Mouse (Mus musculus) liver, embryonic 16.5 days (tissue): ENCODE results near the gene Cc2d1a. TPM values are rescaled to one million over a fixed set of nuclear protein-coding genes. Genes with fewer than 3 reads are reported as not detected.

ENCODE experiments used
- ATAC-seq: fragments of 200-750 bp; cut with Nextera tagmentation; 2 replicates; pipeline ENCODE4 v1.8.0; 2017; ENCODE audit warnings: low read depth, mild to moderate bottlenecking, moderate number of reproducible peaks, moderate library complexity
- H3K27ac ChIP-seq: fragments of 300-500 bp; sonication (generic); 2 replicates; pipeline ENCODE4 v1.5.1; 2014; ENCODE audit warnings: mild to moderate bottlenecking, low read length
- H3K27me3 ChIP-seq: fragments of 300-500 bp; sonication (generic); 2 replicates; pipeline ENCODE4 v1.6.1; 2014; ENCODE audit warnings: low read depth, low read length, mixed read lengths; ENCODE audit not compliant: control insufficient read depth, insufficient read depth
- H3K36me3 ChIP-seq: fragments of 300-500 bp; sonication (generic); 2 replicates; pipeline ENCODE4 v1.6.1; 2014; ENCODE audit warnings: mild to moderate bottlenecking; ENCODE audit not compliant: control insufficient read depth, insufficient read depth
- H3K4me1 ChIP-seq: fragments of 300-500 bp; sonication (generic); 2 replicates; pipeline ENCODE4 v1.6.1; 2014; ENCODE audit warnings: low read depth, low read length, mixed read lengths; ENCODE audit not compliant: control insufficient read depth
- H3K4me2 ChIP-seq: fragments of 300-500 bp; sonication (generic); 2 replicates; pipeline ENCODE4 v1.6.1; 2014; ENCODE audit warnings: low read depth, low read length, mixed read lengths
- H3K4me3 ChIP-seq: fragments of 300-500 bp; sonication (generic); 2 replicates; pipeline ENCODE4 v1.5.1; 2014; ENCODE audit warnings: low read depth, mild to moderate bottlenecking, low read length
- H3K9ac ChIP-seq: fragments of 300-500 bp; sonication (generic); 2 replicates; pipeline ENCODE4 v1.6.1; 2014; ENCODE audit warnings: low read depth, low read length
- H3K9me3 ChIP-seq: fragments of 300-500 bp; sonication (generic); replicated peaks from 2 replicates; pipeline ENCODE4 v1.6.1; 2016; ENCODE audit warnings: low read length; ENCODE audit not compliant: control insufficient read depth
- WGBS: fragments of 180-500 bp; shearing (Covaris S2); extraction: QIAGEN DNeasy Blood & Tissue Kit; methylation state at CpG from one replicate; pipeline ENCODE4 v1.1.7; 2014; ENCODE audit not compliant: insufficient replicate concordance; 5-methylcytosine and 5-hydroxymethylcytosine counted together
- polyA plus RNA-seq: library from polyadenylated mRNA; unstranded; fragments of >200 nt; fragmentation: Nextera tagmentation; extraction: Ambion mirVana; gene quantifications from 2 replicates; pipeline ENCODE4 v1.2.1, GENCODE M21; 2015

Cc2d1a gene
- polyA plus RNA-seq, 1 experiment from 2014 or later, result 5.8 TPM

DNA sequence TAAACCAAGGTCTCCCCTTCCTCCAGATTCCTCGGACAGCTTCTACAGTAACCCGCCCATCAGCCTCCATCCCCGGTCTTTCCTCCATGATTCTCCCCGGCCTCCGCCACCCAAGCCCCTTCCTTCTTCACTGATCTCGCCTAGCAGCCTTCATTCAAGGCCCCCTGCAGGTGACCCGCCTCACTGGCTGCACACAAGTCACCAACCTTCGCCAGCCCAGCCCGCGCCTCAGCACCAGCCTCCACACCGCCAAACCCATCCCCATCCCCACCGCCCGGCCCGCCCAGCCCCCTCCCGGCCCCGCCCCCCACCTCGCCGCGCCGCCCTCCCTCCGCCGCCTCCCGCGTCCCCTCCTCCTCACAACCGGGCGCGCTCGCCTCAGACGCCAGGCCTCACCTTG, 43.5 kb downstream of the Cc2d1a start:
- ATAC-seq, result peak; percentile 68
- no peaks in the 10 kb centered on the region for H3K27me3 ChIP-seq
- peaks cover 17% of the 10 kb centered on the region for H3K4me1 ChIP-seq
- H3K9ac ChIP-seq, result peak overlapping the region; percentile 86
- peak overlapping the region; percentile 84 for H3K4me3 ChIP-seq
- no peaks in the 10 kb centered on the region for H3K9me3 ChIP-seq
- H3K27ac ChIP-seq, result peak overlapping the region; percentile 78
- H3K36me3 ChIP-seq, result no peaks in the 10 kb centered on the region
- 1% methylated on average over 22 of the region's 29 CpGs for WGBS
- H3K4me2 ChIP-seq, result peak overlapping the region; percentile 83

DNA sequence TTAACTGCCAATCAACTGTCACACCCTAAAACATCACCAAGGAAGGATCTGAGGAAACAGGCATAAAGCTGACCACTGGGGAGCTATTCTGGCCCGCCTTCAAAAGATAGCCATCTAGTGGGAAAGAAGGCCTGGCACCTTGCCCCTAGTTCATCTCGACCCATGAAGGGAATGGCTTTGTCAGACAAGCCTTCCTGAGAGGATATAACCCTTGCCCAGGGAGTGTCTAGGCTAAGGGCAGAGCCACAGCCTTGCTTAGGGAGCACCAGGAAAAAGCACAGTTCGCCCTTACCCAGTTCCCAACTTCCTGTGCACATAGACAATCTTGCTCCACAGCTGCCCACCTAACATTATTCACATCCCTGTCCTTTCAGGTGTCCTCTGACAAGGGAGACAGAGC, 44.1 kb downstream of the Cc2d1a start:
- 36% methylated on average over 3 of the region's 3 CpGs for WGBS
- H3K9ac ChIP-seq, result peak overlapping the region; percentile 86
- H3K27me3 ChIP-seq, result no peaks in the 10 kb centered on the region
- no peak for ATAC-seq
- H3K9me3 ChIP-seq, result no peaks in the 10 kb centered on the region
- H3K4me2 ChIP-seq, result peak overlapping the region; percentile 83
- H3K36me3 ChIP-seq, result peaks cover under 1% of the 10 kb centered on the region; the same call in 1 of the 2 replicates
- H3K27ac ChIP-seq, result no peak overlapping the region
- H3K4me3 ChIP-seq, result peak overlapping the region; percentile 84
- peaks cover 17% of the 10 kb centered on the region for H3K4me1 ChIP-seq

DNA sequence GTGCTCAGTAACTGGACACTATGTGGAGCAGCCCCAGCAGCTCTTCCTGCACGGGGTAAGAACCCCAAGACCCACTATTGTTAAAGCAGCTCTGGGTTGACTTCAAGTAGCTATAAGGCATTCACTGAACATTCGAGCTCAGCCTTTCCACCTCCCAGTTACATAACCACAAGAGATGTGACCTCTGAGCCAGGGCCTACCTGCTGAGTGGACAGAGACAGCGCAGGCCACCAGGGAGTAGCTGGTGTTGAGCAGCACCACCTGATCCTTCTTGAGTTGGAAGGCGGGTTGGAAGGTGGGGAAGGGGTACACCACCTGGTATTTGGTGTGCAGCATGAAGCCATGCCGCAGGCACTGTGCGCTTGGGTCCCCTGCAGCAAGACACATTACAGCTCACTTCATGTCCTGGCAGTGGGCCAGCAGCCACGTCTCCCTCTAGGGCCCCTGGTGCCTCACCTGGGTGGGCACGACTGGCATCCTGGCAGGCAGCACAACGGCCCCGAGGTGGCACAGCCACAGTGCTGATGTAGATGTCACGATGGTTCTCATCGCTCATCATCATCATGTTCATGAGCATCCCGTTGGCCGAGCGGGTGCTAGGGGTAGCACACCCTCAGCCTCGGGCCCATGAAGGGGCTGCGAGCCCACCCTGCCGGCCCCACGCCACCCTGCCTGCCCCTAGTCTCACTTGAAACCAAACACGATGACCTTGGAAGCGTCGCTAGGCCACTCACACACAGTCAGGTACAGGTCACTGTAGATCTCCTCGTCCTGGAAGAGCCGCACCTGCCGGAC, 46.1 kb downstream of the Cc2d1a start:
- H3K36me3 ChIP-seq, result peaks cover 18% of the 10 kb centered on the region
- no peak overlapping the region for H3K27ac ChIP-seq
- ATAC-seq, result no peak
- H3K9me3 ChIP-seq, result no peaks in the 10 kb centered on the region
- 82% methylated on average over 25 of the region's 25 CpGs for WGBS
- H3K27me3 ChIP-seq, result no peaks in the 10 kb centered on the region
- H3K4me3 ChIP-seq, result no peak overlapping the region
- peaks cover 17% of the 10 kb centered on the region for H3K4me1 ChIP-seq
- no peak overlapping the region for H3K4me2 ChIP-seq
- no peak overlapping the region for H3K9ac ChIP-seq

DNA sequence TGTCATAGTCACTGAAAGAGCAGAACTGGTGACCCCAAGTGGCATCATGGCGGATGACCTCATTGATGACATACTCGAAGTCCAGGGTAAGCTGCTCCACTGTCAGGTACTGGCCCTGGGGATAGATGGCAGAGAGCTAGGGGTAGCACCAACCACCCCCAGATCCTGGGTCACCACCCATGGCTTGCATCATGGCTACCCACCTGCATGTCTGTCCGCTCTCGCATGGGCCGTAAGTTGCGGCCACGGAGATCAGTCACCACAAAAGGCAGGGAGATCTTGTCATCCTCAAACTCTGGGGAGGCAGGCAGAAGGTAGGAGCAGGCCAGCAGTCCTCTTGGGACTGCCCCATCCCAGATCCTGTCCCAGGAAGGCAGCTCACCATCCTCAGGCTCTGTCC, 49.4 kb downstream of the Cc2d1a start:
- Histone ChIP-seq H3K4me3 (no peak overlapping the region), H3K9me3 (no peaks in the 10 kb centered on the region), H3K4me2 (no peak overlapping the region), H3K27me3 (no peaks in the 10 kb centered on the region), H3K9ac (no peak overlapping the region), H3K27ac (no peak overlapping the region), H3K36me3 (peaks cover 24% of the 10 kb centered on the region), H3K4me1 (peaks cover 2% of the 10 kb centered on the region; the same call in 1 of the 2 replicates)
- WGBS, result 83% methylated on average over 7 of the region's 7 CpGs
- ATAC-seq, result no peak

DNA sequence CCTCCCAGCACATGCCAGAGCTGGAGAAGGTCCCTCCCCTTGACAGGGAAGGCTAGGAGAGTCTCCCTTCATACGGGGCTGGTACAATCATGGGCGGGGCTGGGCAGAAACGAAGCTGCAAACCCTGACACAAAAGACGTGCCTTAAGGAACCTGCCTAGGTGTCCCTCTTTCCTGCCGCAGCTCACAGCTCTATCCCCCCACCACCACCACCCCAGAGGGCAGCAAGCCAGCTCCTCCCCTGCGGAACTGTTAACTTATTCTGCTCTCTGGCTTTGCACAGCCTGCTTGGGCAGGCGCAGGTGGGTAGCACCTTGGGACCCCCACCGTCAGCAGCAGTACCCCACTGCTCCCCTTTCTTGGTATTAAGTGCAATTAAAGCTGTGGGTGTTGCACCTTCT, 51.7 kb downstream of the Cc2d1a start:
- no peak for ATAC-seq
- 71% methylated on average over 8 of the region's 8 CpGs for WGBS

DNA sequence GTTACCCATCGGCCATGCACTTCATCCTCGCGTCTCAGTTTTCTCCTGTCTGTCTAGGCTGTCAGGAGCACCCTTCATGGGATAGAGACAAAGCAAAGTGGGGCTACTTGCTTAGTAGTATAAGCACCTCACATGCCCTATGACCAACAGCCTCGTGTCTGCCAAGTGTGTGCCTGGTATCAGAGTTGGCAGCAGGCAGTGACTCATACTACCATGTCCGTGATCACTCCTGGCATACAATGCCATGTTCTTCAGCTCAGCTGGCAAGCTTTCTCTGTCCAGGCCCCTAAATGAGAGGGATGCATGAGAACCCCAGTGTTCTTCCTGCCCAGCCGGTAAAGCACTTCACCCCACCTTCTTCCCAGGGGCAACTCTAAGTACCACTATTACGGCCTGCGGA, 57.2 kb downstream of the Cc2d1a start:
- H3K36me3 ChIP-seq, result peaks cover 7% of the 10 kb centered on the region; the same call in 1 of the 2 replicates
- H3K4me2 ChIP-seq, result no peak overlapping the region
- no peak overlapping the region for H3K9ac ChIP-seq
- ATAC-seq, result no peak
- 84% methylated on average over 8 of the region's 8 CpGs for WGBS
- no peaks in the 10 kb centered on the region for H3K4me1 ChIP-seq
- no peaks in the 10 kb centered on the region for H3K27me3 ChIP-seq
- H3K9me3 ChIP-seq, result no peaks in the 10 kb centered on the region
- H3K4me3 ChIP-seq, result no peak overlapping the region
- H3K27ac ChIP-seq, result no peak overlapping the region

More for the DNA sequence above, 51.7 kb downstream of the Cc2d1a start:
- no peak overlapping the region for H3K9ac ChIP-seq
- no peaks in the 10 kb centered on the region for H3K27me3 ChIP-seq
- H3K4me2 ChIP-seq, result no peak overlapping the region
- H3K27ac ChIP-seq, result no peak overlapping the region
- no peaks in the 10 kb centered on the region for H3K9me3 ChIP-seq
- no peaks in the 10 kb centered on the region for H3K4me1 ChIP-seq
- no peak overlapping the region for H3K4me3 ChIP-seq
- peaks cover 24% of the 10 kb centered on the region for H3K36me3 ChIP-seq

DNA sequence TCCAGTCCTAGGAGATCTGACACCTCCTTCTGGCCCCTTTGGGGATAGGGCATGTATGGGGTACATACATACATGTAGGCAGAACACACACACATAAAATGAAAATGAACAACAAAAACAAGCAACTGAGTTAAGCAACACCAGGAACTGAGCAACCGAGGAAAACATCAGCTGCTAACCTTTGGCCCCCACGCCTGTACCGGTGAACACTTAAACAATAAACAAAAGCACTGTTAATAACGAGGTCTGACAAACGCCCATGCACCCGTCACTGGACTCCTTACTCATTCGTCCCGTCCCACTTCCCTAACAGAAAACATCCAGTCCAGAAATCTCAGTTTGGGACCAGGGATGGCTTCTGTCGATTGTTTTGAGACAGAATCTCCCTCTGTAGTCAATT, 58.5 kb downstream of the Cc2d1a start:
- Histone ChIP-seq H3K9me3 (no peaks in the 10 kb centered on the region), H3K9ac (no peak overlapping the region), H3K4me1 (no peaks in the 10 kb centered on the region; the same call in 1 of the 2 replicates), H3K4me3 (no peak overlapping the region), H3K4me2 (no peak overlapping the region), H3K36me3 (peaks cover 7% of the 10 kb centered on the region; the same call in 1 of the 2 replicates), H3K27me3 (no peaks in the 10 kb centered on the region), H3K27ac (no peak overlapping the region)
- WGBS, result 78% methylated on average over 9 of the region's 9 CpGs
- ATAC-seq, result no peak

DNA sequence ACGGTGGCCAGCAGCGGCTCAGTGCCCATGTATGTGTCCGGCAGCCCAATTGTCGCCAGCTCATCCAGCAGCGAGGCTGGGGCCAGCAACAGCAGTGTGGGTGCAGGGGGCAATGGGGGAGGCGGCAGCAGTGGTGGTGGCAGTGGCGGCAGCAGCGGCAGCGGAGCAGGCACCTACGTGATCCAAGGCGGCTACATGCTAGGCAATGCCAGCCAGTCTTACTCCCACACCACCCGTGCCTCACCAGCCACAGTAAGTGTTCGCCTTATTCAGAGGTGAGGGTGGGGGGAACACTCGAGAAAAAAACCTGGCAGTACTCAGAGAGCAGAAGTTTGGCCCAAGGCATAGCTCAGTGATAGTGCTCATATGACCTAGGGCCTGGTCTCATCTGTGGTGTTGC, 59.9 kb downstream of the Cc2d1a start:
- Histone ChIP-seq H3K4me3 (no peak overlapping the region), H3K27ac (no peak overlapping the region), H3K27me3 (no peaks in the 10 kb centered on the region), H3K4me1 (no peaks in the 10 kb centered on the region; the same call in none of the 2 replicates), H3K36me3 (peaks cover 13% of the 10 kb centered on the region), H3K4me2 (no peak overlapping the region), H3K9me3 (no peaks in the 10 kb centered on the region), H3K9ac (no peak overlapping the region)
- no peak for ATAC-seq
- 81% methylated on average over 14 of the region's 14 CpGs for WGBS

DNA sequence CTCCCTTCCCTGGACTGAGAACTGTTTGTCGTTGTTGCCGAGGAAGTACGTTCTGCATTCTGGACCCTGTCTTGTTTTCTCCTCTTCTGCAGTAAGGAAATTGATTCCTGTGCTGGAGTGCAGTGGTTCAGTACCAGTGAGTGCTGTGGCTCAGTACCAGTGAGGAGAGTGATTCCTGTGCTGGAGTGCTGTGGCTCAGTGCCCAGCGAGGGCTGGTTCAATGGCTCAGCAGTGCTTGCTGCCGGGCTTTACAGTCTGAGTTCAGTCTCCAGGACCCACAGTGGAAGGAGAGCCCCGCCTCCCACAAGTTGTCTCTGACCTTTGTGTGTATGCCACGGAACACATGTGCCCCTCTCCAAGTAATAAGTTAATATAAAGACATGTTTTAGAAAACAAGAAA, 60.6 kb downstream of the Cc2d1a start:
- Histone ChIP-seq H3K27me3 (no peaks in the 10 kb centered on the region), H3K36me3 (peaks cover 13% of the 10 kb centered on the region), H3K4me2 (no peak overlapping the region), H3K4me3 (no peak overlapping the region), H3K9ac (no peak overlapping the region), H3K9me3 (no peaks in the 10 kb centered on the region), H3K4me1 (peaks cover 2% of the 10 kb centered on the region), H3K27ac (no peak overlapping the region)
- no peak for ATAC-seq
- 76% methylated on average over 7 of the region's 7 CpGs for WGBS
